Mouse (Mus musculus): ENCODE measurements around the gene Olfr402. TPM values are rescaled to one million over a fixed set of nuclear protein-coding genes. Genes with fewer than 3 reads are reported as not detected.
"Not testable (repeated sequence)": the region's sequence is repeated elsewhere in the genome, so short reads cannot be mapped to it uniquely, and the experiment has no call there.

Gene Olfr402
- not detected in 2 replicates for polyA plus RNA-seq (2015; fragmentation: Nextera tagmentation; extraction: Ambion mirVana)

GRCm38 (mm10) chr11:74153229-74153628, at the start of gene Olfr402:
Gene Olfr402 (plus strand): TSS chr11:74153529.
- Histone ChIP-seq H3K4me2 (ENCODE audit: low read depth, low read length) (no peak within 1 kb of the TSS), H3K36me3 (ENCODE audit: control insufficient read depth, insufficient read depth, low read length) (no peaks in the 10 kb centered on the region), H3K4me3 (ENCODE audit: low read length) (no peak within 1 kb of the TSS), H3K27ac (ENCODE audit: low read length) (no peak within 1 kb of the TSS), H3K4me1 (replicated peaks; ENCODE audit: control insufficient read depth, insufficient read depth, low read length) (no peaks in the 10 kb centered on the region), H3K9me3 (ENCODE audit: control insufficient read depth, low read length) (no peaks in the 10 kb centered on the region), H3K27me3 (ENCODE audit: control insufficient read depth, insufficient read depth, low read depth, low read length) (no peaks in the 10 kb centered on the region), H3K9ac (ENCODE audit: low read length) (no peak within 1 kb of the TSS)
- ATAC-seq (ENCODE audit: low read depth): no peak
- 61% methylated on average over 3 of the region's 3 CpGs for WGBS

- no peaks in the 10 kb centered on the region for H3K9me3 ChIP-seq (ENCODE audit: control insufficient read depth, low read length)
- H3K4me3 ChIP-seq (ENCODE audit: low read length): no peak overlapping the region
- no peak for ATAC-seq (ENCODE audit: low read depth)
- H3K9ac ChIP-seq (ENCODE audit: low read length): no peak overlapping the region
- no peaks in the 10 kb centered on the region for H3K27me3 ChIP-seq (ENCODE audit: control insufficient read depth, insufficient read depth, low read depth, low read length)
- no peak overlapping the region for H3K4me2 ChIP-seq (ENCODE audit: low read depth, low read length)
- 28% methylated on average over 5 of the region's 5 CpGs for WGBS
- H3K36me3 ChIP-seq (ENCODE audit: control insufficient read depth, insufficient read depth, low read length): no peaks in the 10 kb centered on the region
- H3K4me1 ChIP-seq (replicated peaks; ENCODE audit: control insufficient read depth, insufficient read depth, low read length): no peaks in the 10 kb centered on the region
- H3K27ac ChIP-seq (ENCODE audit: low read length): no peak overlapping the region
Measured at GRCm38 (mm10) chr11:74105066-74105465, 48.3 kb upstream of the Olfr402 start.

DNA sequence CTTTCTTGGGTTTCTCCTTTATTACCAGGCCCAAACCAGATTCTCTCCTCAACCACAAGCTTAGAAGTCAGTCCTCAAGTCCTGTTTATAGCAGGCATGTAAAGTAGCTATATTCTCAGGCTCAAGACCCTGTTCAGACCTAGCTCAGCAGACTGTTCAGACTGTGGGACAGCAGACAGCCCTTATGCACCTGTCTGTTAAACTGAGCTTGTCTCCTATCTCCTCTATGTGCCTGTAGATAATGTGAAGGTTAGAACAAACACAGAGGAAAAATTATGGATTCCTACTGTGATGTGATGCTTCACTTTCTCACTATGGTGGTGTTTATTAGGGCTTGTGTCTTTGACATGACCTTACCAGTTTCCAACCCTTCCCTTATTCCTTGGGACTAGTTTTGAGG, 39.9 kb upstream of the Olfr402 start, which contains the start of gene Olfr401:
Olfr401 (plus strand) TSS at position 301 of the 400 bp plus-strand sequence.
- Histone ChIP-seq H3K36me3 (ENCODE audit: control insufficient read depth, insufficient read depth, low read length) (no peaks in the 10 kb centered on the region), H3K27me3 (ENCODE audit: control insufficient read depth, insufficient read depth, low read depth, low read length) (no peaks in the 10 kb centered on the region), H3K4me1 (replicated peaks; ENCODE audit: control insufficient read depth, insufficient read depth, low read length) (no peaks in the 10 kb centered on the region), H3K9ac (ENCODE audit: low read length) (no peak within 1 kb of the TSS), H3K4me2 (ENCODE audit: low read depth, low read length) (no peak within 1 kb of the TSS), H3K27ac (ENCODE audit: low read length) (no peak within 1 kb of the TSS), H3K4me3 (ENCODE audit: low read length) (no peak within 1 kb of the TSS), H3K9me3 (ENCODE audit: control insufficient read depth, low read length) (no peaks in the 10 kb centered on the region)
- ATAC-seq (ENCODE audit: low read depth): no peak

GRCm38 (mm10) chr11:74140001-74140400, 13.3 kb upstream of the Olfr402 start:
- H3K9ac ChIP-seq (ENCODE audit: low read length); H3K4me3 ChIP-seq (ENCODE audit: low read length); H3K9me3 ChIP-seq (ENCODE audit: control insufficient read depth, low read length); H3K4me1 ChIP-seq (replicated peaks; ENCODE audit: control insufficient read depth, insufficient read depth, low read length); H3K4me2 ChIP-seq (ENCODE audit: low read depth, low read length); H3K27ac ChIP-seq (ENCODE audit: low read length); H3K27me3 ChIP-seq (ENCODE audit: control insufficient read depth, insufficient read depth, low read depth, low read length); H3K36me3 ChIP-seq (ENCODE audit: control insufficient read depth, insufficient read depth, low read length); ATAC-seq (ENCODE audit: low read depth): not testable (repeated sequence)
- 14% methylated on average over 1 of the region's 1 CpGs for WGBS

- Histone ChIP-seq H3K36me3 (ENCODE audit: control insufficient read depth, insufficient read depth, low read length) (no peaks in the 10 kb centered on the region), H3K4me2 (ENCODE audit: low read depth, low read length) (no peak overlapping the region), H3K27me3 (ENCODE audit: control insufficient read depth, insufficient read depth, low read depth, low read length) (no peaks in the 10 kb centered on the region), H3K9me3 (ENCODE audit: control insufficient read depth, low read length) (peaks cover 9% of the 10 kb centered on the region; the same call in 1 of the 2 replicates), H3K4me1 (replicated peaks; ENCODE audit: control insufficient read depth, insufficient read depth, low read length) (no peaks in the 10 kb centered on the region), H3K9ac (ENCODE audit: low read length) (no peak overlapping the region), H3K27ac (ENCODE audit: low read length) (no peak overlapping the region), H3K4me3 (ENCODE audit: low read length) (no peak overlapping the region)
- no peak for ATAC-seq (ENCODE audit: low read depth)
Measured at GRCm38 (mm10) chr11:74145866-74146265, 7.5 kb upstream of the Olfr402 start.

GRCm38 (mm10) chr11:74168771-74169170, 15.4 kb downstream of the Olfr402 start:
- no peaks in the 10 kb centered on the region for H3K27me3 ChIP-seq (ENCODE audit: control insufficient read depth, insufficient read depth, low read depth, low read length)
- H3K36me3 ChIP-seq (ENCODE audit: control insufficient read depth, insufficient read depth, low read length): no peaks in the 10 kb centered on the region
- no peak overlapping the region for H3K9ac ChIP-seq (ENCODE audit: low read length)
- H3K27ac ChIP-seq (ENCODE audit: low read length): no peak overlapping the region
- no peaks in the 10 kb centered on the region for H3K9me3 ChIP-seq (ENCODE audit: control insufficient read depth, low read length)
- H3K4me1 ChIP-seq (replicated peaks; ENCODE audit: control insufficient read depth, insufficient read depth, low read length): no peaks in the 10 kb centered on the region
- no peak overlapping the region for H3K4me3 ChIP-seq (ENCODE audit: low read length)
- no peak for ATAC-seq (ENCODE audit: low read depth)
- H3K4me2 ChIP-seq (ENCODE audit: low read depth, low read length): no peak overlapping the region

DNA sequence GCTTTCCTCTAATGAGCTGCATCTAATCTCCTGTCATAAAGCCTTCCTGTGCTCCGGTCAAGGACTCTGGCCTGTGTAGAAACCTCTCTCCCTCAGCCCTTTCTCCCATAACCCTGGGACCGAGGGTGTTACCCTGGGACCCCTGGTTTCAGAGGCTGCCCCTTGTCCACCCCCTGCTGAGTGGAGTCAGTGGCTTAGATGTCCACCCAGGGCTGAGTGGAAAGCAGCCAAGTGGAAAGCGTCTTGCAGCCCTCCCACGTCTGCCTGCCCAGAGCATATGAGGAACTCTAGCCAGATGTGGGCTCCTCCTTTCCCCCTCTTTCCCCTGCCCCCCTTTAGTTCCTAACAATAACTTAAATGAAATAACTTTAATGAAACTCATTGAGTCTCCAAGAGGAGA, 29.8 kb downstream of the Olfr402 start:
- H3K4me3 ChIP-seq (ENCODE audit: low read length): no peak overlapping the region
- WGBS: 81% methylated on average over 4 of the region's 4 CpGs
- H3K9ac ChIP-seq (ENCODE audit: low read length): no peak overlapping the region
- no peak for ATAC-seq (ENCODE audit: low read depth)
- no peaks in the 10 kb centered on the region for H3K9me3 ChIP-seq (ENCODE audit: control insufficient read depth, low read length)
- no peak overlapping the region for H3K4me2 ChIP-seq (ENCODE audit: low read depth, low read length)
- H3K27me3 ChIP-seq (ENCODE audit: control insufficient read depth, insufficient read depth, low read depth, low read length): no peaks in the 10 kb centered on the region
- H3K36me3 ChIP-seq (ENCODE audit: control insufficient read depth, insufficient read depth, low read length): no peaks in the 10 kb centered on the region
- no peaks in the 10 kb centered on the region for H3K4me1 ChIP-seq (replicated peaks; ENCODE audit: control insufficient read depth, insufficient read depth, low read length)
- H3K27ac ChIP-seq (ENCODE audit: low read length): no peak overlapping the region

DNA sequence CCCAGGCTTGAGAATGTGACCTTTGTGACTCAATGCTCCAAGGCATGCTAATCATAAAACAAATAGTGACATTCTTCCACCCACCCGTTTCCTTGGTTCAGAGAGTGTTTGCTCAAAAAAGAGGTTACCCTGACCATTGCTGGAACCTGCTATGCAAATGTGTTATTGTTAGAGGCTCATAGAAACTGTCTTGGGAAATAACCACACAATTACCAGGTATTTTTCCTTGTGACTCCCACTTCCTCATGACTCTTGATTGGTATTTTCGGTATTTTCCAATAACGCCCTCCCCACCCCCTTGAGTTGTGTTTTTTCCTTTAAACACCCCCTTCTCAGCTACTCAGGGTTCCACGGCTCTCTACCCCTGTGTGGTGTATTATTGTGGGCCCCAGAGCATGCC, 30.4 kb downstream of the Olfr402 start:
- Histone ChIP-seq H3K4me1 (replicated peaks; ENCODE audit: control insufficient read depth, insufficient read depth, low read length) (no peaks in the 10 kb centered on the region), H3K4me3 (ENCODE audit: low read length) (no peak overlapping the region), H3K9me3 (ENCODE audit: control insufficient read depth, low read length) (no peaks in the 10 kb centered on the region), H3K4me2 (ENCODE audit: low read depth, low read length) (no peak overlapping the region), H3K27me3 (ENCODE audit: control insufficient read depth, insufficient read depth, low read depth, low read length) (no peaks in the 10 kb centered on the region), H3K36me3 (ENCODE audit: control insufficient read depth, insufficient read depth, low read length) (no peaks in the 10 kb centered on the region), H3K27ac (ENCODE audit: low read length) (no peak overlapping the region), H3K9ac (ENCODE audit: low read length) (no peak overlapping the region)
- 65% methylated on average over 4 of the region's 4 CpGs for WGBS
- no peak for ATAC-seq (ENCODE audit: low read depth)

- Histone ChIP-seq H3K9me3 (ENCODE audit: control insufficient read depth, low read length) (no peaks in the 10 kb centered on the region), H3K4me1 (replicated peaks; ENCODE audit: control insufficient read depth, insufficient read depth, low read length) (no peaks in the 10 kb centered on the region), H3K27me3 (ENCODE audit: control insufficient read depth, insufficient read depth, low read depth, low read length) (no peaks in the 10 kb centered on the region), H3K4me3 (ENCODE audit: low read length) (no peak within 1 kb of the TSS), H3K36me3 (ENCODE audit: control insufficient read depth, insufficient read depth, low read length) (no peaks in the 10 kb centered on the region), H3K4me2 (ENCODE audit: low read depth, low read length) (no peak within 1 kb of the TSS), H3K27ac (ENCODE audit: low read length) (no peak within 1 kb of the TSS), H3K9ac (ENCODE audit: low read length) (no peak within 1 kb of the TSS)
- no peak for ATAC-seq (ENCODE audit: low read depth)
Measured at GRCm38 (mm10) chr11:74185949-74186348, 32.6 kb downstream of the Olfr402 start, which contains the start of gene Olfr403. Gene Olfr403 (plus strand): TSS chr11:74186249.
